Mouse (Mus musculus) urinary bladder, postnatal 36 days (tissue): Measurements from ENCODE around the gene Sh3gl3.

Experiments used
- DNase-seq, 2 experiments: peaks; one replicate each; pipeline ENCODE4 v3.0.0; 2022; ENCODE audit warnings: low spot score in 2 of 2, mixed read lengths in 1 of 2

The Sh3gl3 gene

DNA sequence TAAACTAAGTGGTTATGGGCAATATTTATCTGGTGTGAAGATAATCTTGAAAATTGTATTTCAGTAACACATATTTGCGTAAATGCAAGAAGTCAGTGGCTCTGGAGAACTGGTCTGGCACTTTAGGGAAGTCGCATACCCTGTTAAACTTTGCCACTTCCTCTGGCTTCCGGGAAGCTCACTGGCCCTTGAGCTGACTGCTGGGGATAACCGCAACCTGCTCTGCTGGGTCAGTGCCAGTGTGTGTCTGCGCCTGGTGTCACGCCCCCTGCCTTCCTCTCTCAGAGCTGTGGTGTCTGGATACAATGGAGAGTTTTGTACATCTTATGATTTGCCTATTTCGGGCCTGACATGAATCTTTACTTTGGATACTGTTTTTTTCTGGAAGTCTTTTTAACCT, 119.8 kb downstream of the Sh3gl3 start:
- no peak for DNase-seq

- no peak for DNase-seq
Measured at GRCm38 (mm10) chr7:82294083-82294482, 120.4 kb downstream of the Sh3gl3 start.

DNA sequence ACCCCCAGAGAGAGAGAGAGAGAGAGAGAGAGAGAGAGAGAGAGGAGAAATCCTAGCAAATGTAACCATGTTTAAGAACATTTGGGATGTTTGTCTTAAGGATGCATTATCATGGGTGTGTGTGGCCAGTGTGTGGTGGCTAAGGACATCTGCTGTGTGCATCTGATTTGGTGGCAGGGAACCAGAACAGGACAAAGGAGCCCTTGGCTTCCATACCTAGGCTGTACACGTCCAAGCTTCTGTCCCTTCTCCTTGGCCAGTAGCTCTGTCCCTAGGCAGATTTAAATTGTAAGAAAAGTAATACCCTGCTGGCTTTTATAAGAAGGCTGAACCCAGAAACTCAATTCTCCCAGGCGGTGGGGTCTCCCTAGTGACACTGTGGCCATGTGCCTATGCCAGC, 121.0 kb downstream of the Sh3gl3 start:
- no peak for DNase-seq

GRCm38 (mm10) chr7:82308398-82308797, 134.8 kb downstream of the Sh3gl3 start:
- no peak for DNase-seq

- DNase-seq: no peak
Measured at GRCm38 (mm10) chr7:82318515-82318914, 144.9 kb downstream of the Sh3gl3 start.

GRCm38 (mm10) chr7:82326616-82327015, 153.0 kb downstream of the Sh3gl3 start:
- DNase-seq: no peak

DNA sequence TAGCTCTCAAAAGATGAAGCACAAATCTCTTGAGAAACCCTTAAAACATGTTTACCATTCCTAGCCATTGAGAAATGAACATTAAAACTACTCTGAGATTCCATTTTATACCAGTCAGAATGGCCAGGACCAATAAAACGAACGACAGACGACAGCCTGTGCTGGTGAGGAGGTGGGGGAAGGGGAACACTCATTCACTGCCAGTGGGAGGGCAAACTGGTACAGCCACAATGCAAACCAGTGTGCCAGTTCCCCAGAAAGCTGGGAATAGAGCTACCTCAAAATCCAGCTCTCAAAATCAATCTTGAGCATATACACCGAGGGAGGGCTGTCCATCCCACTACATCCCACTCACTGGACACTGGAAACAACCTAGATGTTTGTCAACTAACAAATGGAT, 153.6 kb downstream of the Sh3gl3 start:
- no peak for DNase-seq

- DNase-seq: no peak
Measured at GRCm38 (mm10) chr7:82327881-82328280, 154.2 kb downstream of the Sh3gl3 start.

DNA sequence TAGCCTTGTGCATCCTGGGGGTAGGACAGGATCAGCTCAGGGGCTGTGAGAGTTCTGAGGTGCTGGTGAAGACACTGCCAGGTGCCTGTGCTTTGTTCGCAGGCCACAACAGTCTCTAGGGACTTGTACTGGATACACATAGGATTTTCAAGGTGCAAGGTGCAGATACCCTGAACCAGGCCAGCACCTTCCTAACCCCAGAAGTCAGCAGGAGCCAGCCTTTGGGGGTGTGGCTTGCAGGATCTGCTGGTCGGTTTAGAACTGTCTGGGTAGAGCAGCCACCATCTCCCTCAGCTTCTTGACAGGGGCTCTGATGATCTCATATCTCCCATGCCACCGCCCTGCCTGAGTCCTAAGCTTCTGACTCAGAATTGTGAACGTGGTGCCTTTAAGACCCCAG, 156.2 kb downstream of the Sh3gl3 start:
- no peak for DNase-seq

- no peak for DNase-seq
Measured at GRCm38 (mm10) chr7:82330860-82331259, 157.2 kb downstream of the Sh3gl3 start.

- no peak for DNase-seq
Measured at GRCm38 (mm10) chr7:82334000-82334399, 160.4 kb downstream of the Sh3gl3 start.

- peak in 1 of 2 experiments; percentile 53 for DNase-seq
Measured at GRCm38 (mm10) chr7:82335211-82336121, 161.8 kb downstream of the Sh3gl3 start, which contains the start of gene Adamtsl3. Gene Adamtsl3, plus strand, starts transcription at chr7:82335694.

DNA sequence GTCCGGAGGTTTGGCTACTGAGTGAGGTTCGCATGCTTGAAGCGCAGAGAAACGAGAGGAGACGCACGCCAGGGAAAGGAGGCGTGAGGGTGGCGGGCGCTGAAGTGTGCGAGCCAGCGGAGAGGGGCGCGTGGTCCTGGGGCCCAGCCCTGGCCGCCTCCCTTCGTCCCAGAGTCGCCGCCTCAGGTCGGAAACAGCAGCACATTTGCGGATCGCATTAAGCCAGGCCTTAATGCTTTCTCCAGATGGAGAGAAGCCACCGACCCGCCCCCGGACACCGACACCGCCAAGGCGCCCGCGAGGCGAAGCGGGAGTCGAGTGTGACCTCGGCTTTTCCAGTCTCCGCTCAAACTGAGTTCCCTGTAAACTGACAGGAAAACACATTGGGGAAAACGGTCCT, 162.5 kb downstream of the Sh3gl3 start:
- peak; percentile 25 to 72 for DNase-seq

GRCm38 (mm10) chr7:82338121-82338520, 164.5 kb downstream of the Sh3gl3 start:
- no peak for DNase-seq

GRCm38 (mm10) chr7:82338532-82338931, 164.9 kb downstream of the Sh3gl3 start:
- DNase-seq: no peak

- no peak for DNase-seq
Measured at GRCm38 (mm10) chr7:82339214-82339613, 165.6 kb downstream of the Sh3gl3 start.

GRCm38 (mm10) chr7:82341476-82341875, 167.8 kb downstream of the Sh3gl3 start:
- DNase-seq: no peak

GRCm38 (mm10) chr7:82346706-82347105, 173.1 kb downstream of the Sh3gl3 start:
- DNase-seq: no peak

DNA sequence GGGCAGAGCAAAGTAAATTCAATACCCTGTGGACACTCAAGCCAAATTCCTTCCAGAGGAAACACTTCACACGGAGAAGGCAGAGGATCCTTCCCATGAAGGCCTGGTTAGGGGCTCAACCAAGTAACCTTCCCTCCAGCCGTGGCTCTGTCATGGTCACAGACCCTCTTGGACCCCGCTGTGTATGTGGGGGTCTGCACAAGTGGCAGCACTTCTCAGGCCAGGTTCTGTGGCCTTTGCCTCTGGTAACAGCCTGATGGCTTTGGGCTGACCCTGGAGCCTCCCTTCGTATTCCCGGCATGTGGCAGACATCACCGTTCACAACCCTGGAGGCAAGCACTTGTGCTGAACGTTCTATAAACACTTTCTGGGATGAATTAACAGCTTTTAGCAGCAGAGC, 176.2 kb downstream of the Sh3gl3 start:
- no peak for DNase-seq

DNA sequence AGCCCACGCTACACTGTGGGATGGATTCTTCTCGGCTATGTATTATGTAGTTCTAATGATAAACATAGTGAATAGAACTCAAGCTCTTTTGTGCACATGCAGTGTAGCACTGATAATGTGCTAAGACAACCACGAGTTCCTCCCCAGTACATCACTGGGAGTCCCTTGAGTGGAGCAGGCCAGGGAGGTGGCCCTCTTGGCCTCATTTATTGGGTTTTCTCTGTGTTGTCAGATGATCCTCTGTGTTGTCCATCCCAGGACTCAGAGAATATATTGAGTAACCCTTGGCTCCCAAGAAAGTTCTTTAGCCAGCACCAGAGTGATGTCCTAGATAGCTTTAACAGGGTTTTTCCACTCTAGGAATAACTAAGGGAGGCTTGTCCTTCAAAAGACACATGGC, 176.8 kb downstream of the Sh3gl3 start:
- DNase-seq: peak in 1 of 2 experiments; percentile 55
